Comparison of ENCODE assay signal across 11 mouse cellular contexts in genomic region chr5:118574236-118574635, GRCm38 (mm10). TPM values are rescaled to one million over a fixed set of nuclear protein-coding genes. Genes with fewer than 3 reads are reported as not detected.
DNase-seq lines count a peak whose midpoint lies in the region; ATAC-seq and TF ChIP-seq lines count a peak whose summit lies in the region.
"Had no signal": no experiment of that assay in that cellular context is flagged by ENCODE, and none has a peak within 500 bp of the region (broad histone marks: within the 10 kb centered on the region; RNA-seq: fewer than 3 reads in every experiment).

No protein-coding gene starts in this region.

- H3K4me1 ChIP-seq in embryonic facial prominence, embryonic 12.5 days = peaks cover 42% of the 10 kb centered on the region
- H3K4me1 ChIP-seq in embryonic facial prominence, embryonic 10.5 days = peaks cover 80% of the 10 kb centered on the region
- peaks cover 72% of the 10 kb centered on the region for H3K4me1 ChIP-seq in G1E (ENCODE audit: insufficient read depth, low read depth, low read length)
- peaks cover 65% of the 10 kb centered on the region for H3K4me1 ChIP-seq in limb, embryonic 12.5 days (replicated peaks)
- peaks cover 24% of the 10 kb centered on the region for H3K4me1 ChIP-seq in lung, adult 2 months (ENCODE audit: control insufficient read depth, insufficient read depth, low read length)

- no peaks in the 10 kb centered on the region for H3K36me3 ChIP-seq in embryonic facial prominence, embryonic 12.5 days
- H3K36me3 ChIP-seq in embryonic facial prominence, embryonic 10.5 days (replicated peaks) = no peaks in the 10 kb centered on the region
- peaks cover 50% of the 10 kb centered on the region for H3K36me3 ChIP-seq in G1E (replicated peaks)
- H3K36me3 ChIP-seq in limb, embryonic 12.5 days = no peaks in the 10 kb centered on the region

- intact Hi-C loops in gastrocnemius, adult 2 months (cut with DNase I) = no loop called here

- no peak for DNase-seq in embryonic facial prominence, embryonic 10.5 days (ENCODE audit: low spot score)
- no peak for DNase-seq in G1E (ENCODE audit: low spot score)
- peak; percentile 79 for DNase-seq in cerebellum, adult 11-12 months
- no peak for DNase-seq in urinary bladder, postnatal 36 days (ENCODE audit: low spot score in 2 of 2)
- DNase-seq in lung, adult 2 months = no peak
- DNase-seq in gastrocnemius, adult 2 months = no peak
- DNase-seq: liver, postnatal 0 days; right cerebral cortex, postnatal 14 days had no signal

- H3K27me3 ChIP-seq in embryonic facial prominence, embryonic 12.5 days = no peaks in the 10 kb centered on the region
- no peaks in the 10 kb centered on the region for H3K27me3 ChIP-seq in embryonic facial prominence, embryonic 10.5 days (replicated peaks; ENCODE audit: low read depth, poor library complexity, severe bottlenecking)
- H3K27me3 ChIP-seq in G1E (ENCODE audit: insufficient read depth, low read length) = no peaks in the 10 kb centered on the region
- H3K27me3 ChIP-seq in limb, embryonic 12.5 days = no peaks in the 10 kb centered on the region

- TF ChIP-seq POLR2A in lung, adult 2 months (IDR thresholded peaks at IDR 0.05; ENCODE audit: borderline replicate concordance, extremely low read depth, low read depth, low read length) = no peak

- H3K9me3 ChIP-seq in embryonic facial prominence, embryonic 12.5 days = no peaks in the 10 kb centered on the region
- no peaks in the 10 kb centered on the region for H3K9me3 ChIP-seq in embryonic facial prominence, embryonic 10.5 days
- H3K9me3 ChIP-seq in G1E (replicated peaks) = no peaks in the 10 kb centered on the region
- no peaks in the 10 kb centered on the region for H3K9me3 ChIP-seq in limb, embryonic 12.5 days

- no peak overlapping the region for H3K4me3 ChIP-seq in embryonic facial prominence, embryonic 12.5 days
- no peak overlapping the region for H3K4me3 ChIP-seq in embryonic facial prominence, embryonic 10.5 days
- no peak overlapping the region for H3K4me3 ChIP-seq in G1E (ENCODE audit: low read depth, low read length)
- no peak overlapping the region for H3K4me3 ChIP-seq in limb, embryonic 12.5 days (replicated peaks)
- no peak overlapping the region for H3K4me3 ChIP-seq in lung, adult 2 months (replicated peaks; ENCODE audit: extremely low read depth, low read depth, low read length)
- H3K4me3 ChIP-seq in gastrocnemius, adult 2 months = no peak overlapping the region

- no peak overlapping the region for H3K9ac ChIP-seq in embryonic facial prominence, embryonic 12.5 days
- H3K9ac ChIP-seq in limb, embryonic 12.5 days (replicated peaks) = no peak overlapping the region; the same call in 1 of the 2 replicates
- H3K9ac ChIP-seq: liver, postnatal 0 days had no signal

- ATAC-seq in embryonic facial prominence, embryonic 12.5 days (ENCODE audit: insufficient number of reproducible peaks, insufficient read depth, low FRiP score, low TSS enrichment) = 0 out of 2 replicates have a peak, but pooled peaks have one; percentile 22
- peak; percentile 29; the same call in 1 of the 2 replicates for ATAC-seq in G1E (ENCODE audit: extremely low read depth, insufficient number of reproducible peaks, low FRiP score, poor library complexity, severe bottlenecking)
- peak; percentile 63; the same call in 1 of the 2 replicates for ATAC-seq in limb, embryonic 12.5 days (ENCODE audit: insufficient number of reproducible peaks, insufficient read depth, low FRiP score, low TSS enrichment, low read depth)
- ATAC-seq: liver, postnatal 0 days; midbrain, embryonic 16.5 days had no signal

- no peak overlapping the region for H3K4me2 ChIP-seq in embryonic facial prominence, embryonic 12.5 days (replicated peaks)
- peak overlapping the region; percentile 17; the same call in 1 of the 2 replicates for H3K4me2 ChIP-seq in limb, embryonic 12.5 days

- no peak overlapping the region for H3K27ac ChIP-seq in embryonic facial prominence, embryonic 12.5 days
- no peak overlapping the region for H3K27ac ChIP-seq in embryonic facial prominence, embryonic 10.5 days (replicated peaks)
- no peak overlapping the region for H3K27ac ChIP-seq in limb, embryonic 12.5 days
- no peak overlapping the region for H3K27ac ChIP-seq in gastrocnemius, adult 2 months

- TF ChIP-seq CTCF in G1E (IDR thresholded peaks at IDR 0.05; ENCODE audit: low read depth, low read length) = no peak
- TF ChIP-seq CTCF in lung, adult 2 months (IDR thresholded peaks at IDR 0.05; ENCODE audit: insufficient read depth, low read length) = no peak
- TF ChIP-seq CTCF in gastrocnemius, adult 2 months (IDR thresholded peaks at IDR 0.05) = no peak

- 76% methylated on average over 3 of the region's 3 CpGs for WGBS in embryonic facial prominence, embryonic 12.5 days
- 84% methylated on average over 3 of the region's 3 CpGs for WGBS in embryonic facial prominence, embryonic 10.5 days
- WGBS in limb, embryonic 12.5 days = 8% methylated on average over 3 of the region's 3 CpGs
- WGBS in lung, adult 2 months = 38% methylated on average over 3 of the region's 3 CpGs

RNA-seq across cellular contexts. Expression of gene Med13l, which starts 13.8 kb away (rescaled TPM):
- polyA plus RNA-seq in embryonic facial prominence, embryonic 12.5 days (2016; fragmentation: Nextera tagmentation; extraction: Ambion mirVana) = 17.7 and 18.2 TPM in 2 replicates
- polyA plus RNA-seq in embryonic facial prominence, embryonic 10.5 days (2016; fragmentation: Nextera tagmentation; extraction: Ambion mirVana) = 11.5 and 11.6 TPM in 2 replicates
- total RNA-seq in G1E (2014; fragmentation: Nextera tagmentation) (66.3 and 91.7 TPM in 2 replicates), G1E (2017) (14.9 and 16.8 TPM in 2 replicates)
- 12.4 and 17.9 TPM in 2 replicates for polyA plus RNA-seq in G1E (2012)
- polyA plus RNA-seq in limb, embryonic 12.5 days (2016; fragmentation: Nextera tagmentation; extraction: Ambion mirVana) = 17.0 and 17.1 TPM in 2 replicates
- 20.3 and 21.4 TPM in 2 replicates for polyA plus RNA-seq in lung, adult 2 months (2012; rRNA removed)
- total RNA-seq in gastrocnemius, adult 2 months (2021) = 10 to 100 TPM; 21.5 to 28.3 TPM
